Mouse (Mus musculus) kidney, postnatal 0 days (tissue): ENCODE results near the gene Lrig3. TPM values are rescaled to one million over a fixed set of nuclear protein-coding genes. Genes with fewer than 3 reads are reported as not detected.

Experiments
- ATAC-seq: fragments of 200-750 bp; cut with Nextera tagmentation; replicated peaks from 2 replicates; pipeline ENCODE4 v1.8.0; 2017; ENCODE audit warnings: low read depth, moderate number of reproducible peaks, moderate TSS enrichment, moderate library complexity; ENCODE audit not compliant: low FRiP score
- DNase-seq: peaks from one replicate; pipeline ENCODE4 v3.0.0-alpha.2; 2016; ENCODE audit warnings: low spot score
- H3K27ac ChIP-seq: fragments of 300-500 bp; sonication (generic); 2 replicates; pipeline ENCODE4 v1.5.1; 2014; ENCODE audit warnings: mild to moderate bottlenecking
- H3K27me3 ChIP-seq: fragments of 300-500 bp; sonication (generic); 2 replicates; pipeline ENCODE4 v1.6.1; 2014; ENCODE audit warnings: low read length, mixed read lengths; ENCODE audit not compliant: insufficient read depth
- H3K36me3 ChIP-seq: fragments of 300-500 bp; sonication (generic); 2 replicates; pipeline ENCODE4 v1.6.1; 2014; ENCODE audit warnings: low read length, mixed read lengths; ENCODE audit not compliant: insufficient read depth
- H3K4me1 ChIP-seq: fragments of 300-500 bp; sonication (generic); replicated peaks from 2 replicates; pipeline ENCODE4 v1.6.1; 2014; ENCODE audit warnings: antibody characterized with exemption, low read length, mixed read lengths; ENCODE audit not compliant: insufficient read depth
- H3K4me2 ChIP-seq: fragments of 300-500 bp; sonication (generic); 2 replicates; pipeline ENCODE4 v1.6.1; 2014; ENCODE audit warnings: mild to moderate bottlenecking, low read length, moderate library complexity, mixed read lengths
- H3K4me3 ChIP-seq: fragments of 300-500 bp; sonication (generic); replicated peaks from 2 replicates; pipeline ENCODE4 v1.5.1; 2014; ENCODE audit warnings: low read depth, low read length
- H3K9ac ChIP-seq: fragments of 300-500 bp; sonication (generic); 2 replicates; pipeline ENCODE4 v1.6.1; 2014; ENCODE audit warnings: low read depth, low read length
- H3K9me3 ChIP-seq: fragments of 300-500 bp; sonication (generic); replicated peaks from 2 replicates; pipeline ENCODE4 v1.6.1; 2016; ENCODE audit warnings: low read length, inconsistent platforms, mixed read lengths
- CTCF ChIP-seq: IDR thresholded peaks from 2 replicates; pipeline ENCODE4 v1.5.1; 2016; ENCODE audit warnings: antibody characterized with exemption, low read depth, mild to moderate bottlenecking, moderate library complexity
- WGBS: fragments of 180-500 bp; shearing (Covaris S2); extraction: QIAGEN DNeasy Blood & Tissue Kit; methylation state at CpG from one replicate; pipeline ENCODE4 v1.1.7; 2014; 5-methylcytosine and 5-hydroxymethylcytosine counted together
- polyA plus RNA-seq: library from polyadenylated mRNA; unstranded; fragments of >200 nt; fragmentation: Nextera tagmentation; extraction: Ambion mirVana; gene quantifications from 2 replicates; pipeline ENCODE4 v1.2.1, GENCODE M21; 2015

Gene Lrig3
- polyA plus RNA-seq, 1 experiment from 2014 or later: 16.0 TPM

DNA sequence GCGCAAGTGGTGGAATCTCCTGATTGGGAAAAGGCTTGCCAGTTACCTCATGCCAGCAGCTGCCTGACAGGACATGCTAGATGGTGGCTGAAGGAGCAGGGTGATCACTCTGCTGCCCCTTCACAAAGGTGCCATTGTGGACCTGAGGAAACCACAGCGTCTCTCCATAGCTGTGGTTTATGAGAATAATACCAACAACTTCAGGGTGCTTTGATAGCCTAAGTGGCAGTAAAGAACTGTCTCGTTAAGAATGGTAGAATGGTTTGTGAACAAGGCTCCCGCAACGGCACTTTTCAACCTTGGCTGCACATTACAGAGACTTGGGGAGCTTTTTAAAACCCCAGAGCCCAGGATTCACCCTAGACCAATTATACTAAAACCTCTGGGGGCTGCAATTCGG, 29.7 kb downstream of the Lrig3 start:
- 85% methylated on average over 6 of the region's 6 CpGs for WGBS
- H3K4me2 ChIP-seq: no peak overlapping the region
- no peak for DNase-seq
- TF ChIP-seq CTCF: no peak
- H3K9me3 ChIP-seq: no peaks in the 10 kb centered on the region
- no peak overlapping the region for H3K9ac ChIP-seq
- no peak overlapping the region for H3K27ac ChIP-seq
- H3K27me3 ChIP-seq: no peaks in the 10 kb centered on the region
- H3K4me3 ChIP-seq: no peak overlapping the region
- ATAC-seq: no peak
- H3K36me3 ChIP-seq: peaks cover 37% of the 10 kb centered on the region
- no peaks in the 10 kb centered on the region for H3K4me1 ChIP-seq

DNA sequence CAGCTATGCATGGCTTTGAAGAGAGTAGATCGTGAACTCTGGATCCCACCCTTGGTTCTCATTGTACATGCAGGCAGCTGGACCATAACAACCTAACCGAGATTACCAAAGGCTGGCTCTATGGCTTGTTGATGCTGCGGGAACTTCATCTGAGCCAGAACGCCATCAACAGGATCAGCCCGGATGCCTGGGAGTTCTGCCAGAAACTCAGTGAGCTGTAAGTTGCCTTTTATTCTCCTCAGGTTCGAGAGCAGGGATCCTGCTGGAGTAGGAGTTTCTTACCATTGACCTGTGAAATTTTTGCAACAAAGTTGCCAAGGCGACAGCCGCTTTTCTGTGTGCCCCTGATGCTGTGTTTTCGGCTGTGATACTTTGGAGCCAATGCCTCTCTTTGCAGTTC, 31.0 kb downstream of the Lrig3 start:
- Histone ChIP-seq H3K27ac (no peak overlapping the region), H3K36me3 (peaks cover 43% of the 10 kb centered on the region), H3K9ac (no peak overlapping the region), H3K9me3 (no peaks in the 10 kb centered on the region), H3K4me2 (no peak overlapping the region), H3K4me3 (no peak overlapping the region), H3K27me3 (no peaks in the 10 kb centered on the region), H3K4me1 (no peaks in the 10 kb centered on the region)
- DNase-seq: no peak
- no peak for ATAC-seq
- WGBS: 51% methylated on average over 9 of the region's 9 CpGs
- no peak for TF ChIP-seq CTCF

DNA sequence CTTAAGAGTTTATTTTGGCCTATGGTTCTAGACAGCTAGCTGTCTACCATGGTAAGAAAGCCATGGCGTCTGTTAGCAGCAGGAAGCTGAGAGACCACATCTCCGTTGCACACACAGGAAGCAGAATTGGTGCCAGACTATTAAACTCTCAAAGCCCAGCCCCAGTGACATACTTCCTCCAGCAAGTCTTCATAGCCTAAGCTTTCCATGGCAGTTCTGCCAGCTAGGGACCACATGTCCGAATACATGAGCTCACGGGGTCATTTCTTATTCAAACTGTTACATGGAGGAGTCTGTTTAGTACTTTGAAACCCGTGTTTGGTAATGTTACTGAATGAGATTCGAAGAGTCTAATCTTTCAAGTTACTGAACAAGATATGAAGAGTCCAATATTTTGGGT, 33.6 kb downstream of the Lrig3 start:
- H3K4me3 ChIP-seq: no peak overlapping the region
- no peaks in the 10 kb centered on the region for H3K27me3 ChIP-seq
- no peak overlapping the region for H3K4me2 ChIP-seq
- no peak for TF ChIP-seq CTCF
- no peak for DNase-seq
- H3K9me3 ChIP-seq: no peaks in the 10 kb centered on the region
- ATAC-seq: no peak
- H3K9ac ChIP-seq: no peak overlapping the region
- peaks cover 51% of the 10 kb centered on the region for H3K36me3 ChIP-seq
- no peak overlapping the region for H3K27ac ChIP-seq
- no peaks in the 10 kb centered on the region for H3K4me1 ChIP-seq
- WGBS: 89% methylated on average over 6 of the region's 6 CpGs

DNA sequence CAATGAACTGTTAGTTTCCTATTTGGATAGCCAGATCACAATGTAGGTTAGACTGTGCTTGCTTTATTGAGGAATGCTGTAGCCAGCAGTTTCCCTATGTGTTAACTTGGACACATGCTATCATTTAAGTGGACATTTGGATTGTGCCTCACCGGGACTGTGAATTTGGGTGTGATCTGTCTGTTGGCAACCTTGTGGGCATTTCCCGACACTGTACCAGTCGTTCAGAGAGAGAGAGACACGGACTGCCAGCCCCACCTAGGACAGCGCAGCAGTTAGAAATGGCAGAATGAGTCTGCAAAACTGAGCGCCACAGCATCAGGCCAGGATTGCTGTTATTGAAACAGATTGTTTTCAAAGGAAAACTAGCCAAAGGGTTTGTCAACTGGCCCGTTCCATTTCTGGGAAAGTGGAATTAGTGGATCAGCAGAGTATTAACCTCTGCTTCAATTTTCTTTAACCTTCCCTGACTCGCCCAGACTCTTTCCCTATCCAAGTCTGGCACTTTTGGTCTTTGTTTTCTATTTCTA, 35.0 kb downstream of the Lrig3 start:
- DNase-seq (no peak), ATAC-seq (no peak)
- H3K9ac ChIP-seq: no peak overlapping the region

DNA sequence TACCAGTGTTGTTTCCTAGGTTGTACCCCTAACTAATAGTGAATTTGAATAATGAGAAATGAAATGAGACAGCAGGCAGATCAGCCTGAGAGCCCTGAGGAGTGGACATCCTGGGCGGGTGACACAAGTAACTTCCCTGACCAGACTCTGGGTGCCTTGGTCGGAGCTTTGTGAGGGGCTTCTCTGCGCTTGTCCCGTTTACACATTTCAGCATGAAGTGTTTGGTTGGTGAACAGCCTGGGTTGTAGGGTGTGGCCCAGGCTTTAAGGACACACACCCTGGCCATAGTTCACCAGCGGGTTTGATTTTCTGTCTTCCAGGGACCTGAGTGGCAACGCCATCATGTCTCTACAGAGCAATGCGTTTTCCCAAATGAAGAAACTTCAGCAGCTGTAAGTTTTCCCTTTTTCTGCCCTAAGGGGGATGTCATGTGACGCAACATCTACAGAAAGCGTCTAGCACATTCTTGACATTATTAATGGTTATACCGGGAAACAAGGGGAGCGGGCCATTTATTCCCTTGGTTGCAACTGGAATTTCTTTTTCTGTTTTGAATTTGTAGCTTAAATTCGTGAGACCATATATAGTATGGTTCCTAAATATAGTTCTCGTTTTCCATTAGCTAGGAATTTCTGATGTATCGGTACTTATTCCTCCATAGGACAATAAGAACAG, 36.2 kb downstream of the Lrig3 start:
- Histone ChIP-seq H3K9ac (no peak overlapping the region), H3K4me1 (no peaks in the 10 kb centered on the region), H3K9me3 (no peaks in the 10 kb centered on the region), H3K4me2 (no peak overlapping the region), H3K36me3 (peaks cover 56% of the 10 kb centered on the region), H3K27me3 (no peaks in the 10 kb centered on the region), H3K27ac (peak overlapping the region; percentile 36; the same call in 1 of the 2 replicates), H3K4me3 (no peak overlapping the region)
- WGBS: 59% methylated on average over 14 of the region's 14 CpGs
- no peak for TF ChIP-seq CTCF
- DNase-seq (peak; percentile 76), ATAC-seq (no peak)

More for the DNA sequence above, 35.0 kb downstream of the Lrig3 start:
- Histone ChIP-seq H3K4me3 (no peak overlapping the region), H3K27me3 (no peaks in the 10 kb centered on the region), H3K27ac (no peak overlapping the region), H3K36me3 (peaks cover 54% of the 10 kb centered on the region), H3K4me2 (no peak overlapping the region), H3K9me3 (no peaks in the 10 kb centered on the region), H3K4me1 (no peaks in the 10 kb centered on the region)
- TF ChIP-seq CTCF: no peak
- WGBS: 82% methylated on average over 8 of the region's 8 CpGs

DNA sequence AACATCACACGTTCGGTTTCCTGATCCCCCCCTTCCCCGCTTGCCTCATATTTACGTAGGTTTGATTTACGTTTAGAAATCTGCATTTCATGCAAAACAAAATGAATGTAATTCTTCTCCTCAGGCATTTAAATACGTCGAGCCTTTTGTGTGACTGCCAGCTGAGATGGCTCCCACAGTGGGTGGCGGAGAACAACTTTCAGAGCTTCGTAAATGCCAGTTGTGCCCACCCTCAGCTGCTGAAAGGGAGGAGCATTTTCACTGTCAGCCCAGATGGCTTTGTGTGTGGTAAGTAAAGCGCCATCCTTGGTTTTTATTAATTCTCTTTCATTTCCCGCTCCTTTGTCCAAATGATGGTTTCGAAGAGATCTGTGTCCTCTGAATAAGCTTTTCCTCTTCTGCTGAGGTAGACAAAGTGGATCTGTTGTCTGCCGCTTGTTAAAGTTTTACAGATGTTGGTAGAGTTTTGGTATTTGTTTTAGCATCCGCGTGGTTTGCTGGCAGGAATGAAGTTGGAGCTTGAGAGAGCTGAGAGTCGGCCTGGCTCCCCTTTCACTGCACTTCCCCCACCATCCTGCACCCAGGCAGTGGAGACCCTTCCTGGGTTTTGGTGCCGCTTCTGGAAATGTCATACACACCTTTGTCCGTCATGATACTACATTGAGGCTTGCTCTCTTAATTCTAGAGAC, 37.0 kb downstream of the Lrig3 start:
- Histone ChIP-seq H3K27ac (peak overlapping the region; percentile 36; the same call in 1 of the 2 replicates), H3K36me3 (peaks cover 56% of the 10 kb centered on the region), H3K4me1 (no peaks in the 10 kb centered on the region), H3K9me3 (no peaks in the 10 kb centered on the region), H3K9ac (no peak overlapping the region), H3K4me3 (no peak overlapping the region), H3K27me3 (no peaks in the 10 kb centered on the region), H3K4me2 (no peak overlapping the region)
- no peak for ATAC-seq
- TF ChIP-seq CTCF: no peak
- DNase-seq: no peak
- WGBS: 65% methylated on average over 18 of the region's 18 CpGs
